Mouse (Mus musculus) layer of hippocampus, postnatal 25 days (tissue): ENCODE results near the gene Sytl3. TPM values are rescaled to one million over a fixed set of nuclear protein-coding genes. Genes with fewer than 3 reads are reported as not detected.

ENCODE experiments used
- DNase-seq, 2 experiments: peaks; one replicate each; pipeline ENCODE4 v3.0.0; 2022; ENCODE audit warnings: mixed read lengths in 2 of 2, low spot score in 1 of 2; ENCODE audit errors: extremely low spot score in 1 of 2
- total RNA-seq, 2 experiments: library from RNA; stranded (reverse); gene quantifications; 2 replicates each; pipeline ENCODE4 v1.2.3; 2021

Sytl3 gene
- total RNA-seq, 2 experiments from 2014 or later, result 0.22 TPM; not detected in 1

DNA sequence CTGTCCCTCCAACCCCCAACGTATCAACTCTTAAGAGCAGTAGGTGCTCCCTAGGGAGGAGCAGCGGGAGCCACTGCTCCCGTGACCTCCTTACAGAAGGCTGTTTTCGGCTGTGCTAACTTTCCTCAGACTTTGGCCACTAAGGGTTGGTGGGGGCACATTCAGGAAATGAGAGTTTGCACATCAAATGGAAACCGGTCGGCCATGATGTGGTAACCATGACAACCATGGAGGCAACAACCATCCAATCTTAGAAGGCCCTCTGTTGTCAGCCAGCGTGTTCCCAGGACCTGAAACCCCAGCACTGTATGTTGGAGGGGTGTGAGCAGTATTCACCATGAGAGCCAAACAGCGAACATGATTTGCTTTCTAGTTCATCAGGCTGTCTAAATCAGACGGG is 116.3 kb downstream of the Sytl3 start:
- no peak for DNase-seq

DNA sequence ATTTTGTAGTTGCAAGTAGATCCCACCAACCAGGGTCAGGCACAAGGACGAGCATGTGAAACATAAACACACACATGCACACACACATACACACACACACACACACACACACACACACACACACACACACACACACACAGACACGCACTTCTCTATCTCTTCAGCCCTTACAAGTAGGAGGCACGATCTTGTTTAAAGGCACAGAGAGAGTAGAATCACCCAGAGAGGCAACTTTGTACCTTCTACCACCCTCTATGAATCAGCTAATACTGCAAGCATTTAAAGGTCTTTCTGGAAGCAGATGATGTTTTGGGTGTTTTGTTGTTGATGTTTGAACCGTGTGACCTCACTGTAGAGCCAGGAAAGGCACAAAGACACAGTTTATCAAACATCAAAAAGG is 116.8 kb downstream of the Sytl3 start:
- DNase-seq, result no peak

DNA sequence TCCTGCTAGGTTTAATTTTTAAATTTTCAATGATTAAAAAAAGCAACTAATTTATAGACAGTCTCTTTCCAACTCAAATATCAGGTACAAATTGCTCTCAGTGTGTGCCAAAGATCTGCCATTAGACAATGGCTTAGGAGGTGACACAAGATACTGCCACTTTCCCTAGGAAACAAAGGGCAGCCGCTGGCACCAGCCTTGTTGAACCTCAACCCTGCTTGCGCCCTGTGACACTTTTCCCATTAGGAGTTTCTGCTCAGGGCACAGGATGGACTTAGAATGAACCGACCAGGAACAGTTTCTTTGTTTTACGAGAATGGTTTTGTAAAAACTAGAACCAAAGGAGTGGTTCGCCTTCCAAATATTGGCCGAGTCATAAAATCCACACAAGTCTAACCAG is 117.2 kb downstream of the Sytl3 start:
- DNase-seq, result no peak

DNA sequence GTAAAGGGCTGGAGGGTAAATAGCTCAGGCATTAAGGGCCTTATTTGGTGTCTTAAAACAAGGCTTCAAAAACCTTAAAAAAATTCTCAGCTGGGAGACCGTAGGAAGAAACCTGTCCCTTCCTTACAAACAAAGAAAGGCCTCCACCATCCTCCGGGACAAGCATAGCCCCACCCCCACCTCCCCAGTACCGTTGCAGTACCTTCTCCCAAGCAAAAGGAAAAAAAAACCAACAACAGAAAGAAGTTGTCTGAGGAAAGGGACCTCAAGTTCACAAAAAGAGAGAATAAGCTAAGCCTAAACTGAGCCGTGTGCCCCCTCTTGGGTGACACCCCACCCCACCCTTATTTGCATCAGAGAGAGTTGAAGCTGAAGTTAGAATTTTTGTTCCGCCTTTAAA is 117.7 kb downstream of the Sytl3 start:
- no peak for DNase-seq

DNA sequence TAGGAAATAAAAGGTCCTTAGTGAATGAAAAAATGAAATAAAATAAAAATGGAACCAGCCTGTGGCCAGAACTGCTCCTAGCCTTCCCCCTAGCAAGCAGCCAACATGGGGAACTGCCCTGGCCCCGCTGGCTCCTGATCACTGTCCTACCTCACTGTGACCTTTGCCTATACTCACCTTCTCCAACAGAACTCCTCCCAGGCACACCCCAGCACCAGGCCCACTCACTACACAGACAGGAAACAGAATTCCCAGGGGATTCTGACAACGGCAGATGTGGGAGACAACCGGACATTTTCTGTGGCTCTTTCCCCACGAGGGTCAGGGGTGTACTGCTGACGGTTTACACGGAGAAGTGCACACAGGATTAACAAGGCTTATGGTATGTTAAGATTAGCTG is 118.2 kb downstream of the Sytl3 start:
- DNase-seq, result no peak

DNA sequence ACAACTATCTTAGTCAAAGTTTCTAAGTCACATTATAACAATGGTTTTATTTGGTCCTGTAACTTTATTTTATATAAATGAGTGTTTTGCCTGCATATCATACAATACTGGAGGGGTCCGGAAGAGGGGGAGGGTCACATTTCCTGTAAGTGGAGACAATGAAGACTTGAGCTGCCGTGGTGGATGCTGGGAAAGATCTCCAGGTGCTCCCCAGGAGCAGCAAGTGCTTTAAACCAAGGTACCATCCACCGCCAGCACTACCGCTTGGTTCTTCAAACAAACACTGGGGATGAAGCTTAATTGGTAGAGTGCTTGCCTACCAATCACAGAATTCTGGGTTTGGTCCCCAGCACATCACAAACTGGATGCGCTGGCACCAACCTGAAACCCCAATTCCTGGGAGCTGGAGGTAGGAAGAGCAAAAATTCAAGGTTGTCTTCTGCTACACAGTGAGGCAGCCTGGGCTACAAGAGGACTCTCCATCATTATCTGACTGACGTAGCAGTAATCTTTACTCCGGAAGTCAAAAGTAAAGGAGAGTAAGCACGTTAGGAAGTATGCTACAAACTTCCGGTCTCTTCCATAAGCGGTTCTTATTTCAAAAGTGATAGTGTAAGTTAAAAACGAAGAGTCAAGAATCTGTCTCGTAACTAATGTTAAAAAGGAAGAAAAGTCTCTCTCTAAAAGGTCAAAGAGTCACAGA is 118.9 kb downstream of the Sytl3 start:
- no peak for DNase-seq

DNA sequence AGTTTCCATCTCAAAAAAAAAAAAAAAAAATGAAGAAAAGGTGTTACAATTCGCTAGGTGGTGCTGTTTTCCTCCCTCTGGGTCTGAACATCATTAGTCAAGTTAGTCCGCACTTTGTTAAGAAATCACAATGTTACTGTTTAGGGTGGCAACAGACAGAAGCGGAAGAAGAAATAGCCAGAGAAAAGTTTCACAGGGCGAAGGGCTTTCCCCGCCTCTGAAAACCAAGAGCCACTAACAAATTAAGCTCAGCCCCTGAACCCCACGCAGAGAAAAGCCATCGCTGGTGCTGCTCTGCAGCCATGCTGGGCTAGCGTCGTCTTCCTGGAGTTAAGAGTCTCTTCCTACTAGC is 119.4 kb downstream of the Sytl3 start:
- DNase-seq, result no peak

DNA sequence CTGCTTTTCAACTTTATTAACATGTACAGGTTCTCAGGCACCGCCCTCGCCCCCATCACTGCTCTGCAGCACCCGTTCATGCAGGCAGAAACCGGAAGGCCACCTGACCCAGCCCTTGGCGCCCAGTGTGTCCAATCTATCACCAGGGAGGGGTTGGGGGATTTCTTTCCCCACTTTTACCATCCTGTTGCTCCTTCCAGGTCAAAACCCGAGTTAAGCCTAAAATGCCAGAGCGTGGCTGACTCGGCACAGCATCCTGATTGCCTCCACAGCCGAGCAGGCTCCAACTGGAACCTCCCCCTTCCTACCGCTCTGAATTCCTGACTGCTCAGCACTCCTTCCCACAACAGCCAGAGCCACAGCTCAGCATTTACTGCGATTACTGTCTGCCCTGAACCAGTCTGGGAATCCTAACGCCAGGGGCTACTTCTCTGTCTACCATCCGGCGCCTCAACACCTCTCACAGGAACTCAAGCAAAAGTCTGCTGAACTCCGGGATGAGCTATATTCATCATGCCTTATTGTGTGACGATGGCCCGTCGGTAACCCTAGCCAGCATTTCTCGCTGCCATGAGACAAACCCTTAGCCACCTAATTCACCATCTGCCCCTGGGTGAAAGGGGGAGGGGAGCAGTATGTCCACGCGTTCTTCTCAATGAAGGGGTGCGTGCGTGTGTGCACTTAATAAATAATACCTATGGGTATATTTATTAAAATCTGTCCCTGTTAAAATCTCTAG is 120.0 kb downstream of the Sytl3 start:
- DNase-seq, result peak in 1 of 2 experiments; percentile 18

DNA sequence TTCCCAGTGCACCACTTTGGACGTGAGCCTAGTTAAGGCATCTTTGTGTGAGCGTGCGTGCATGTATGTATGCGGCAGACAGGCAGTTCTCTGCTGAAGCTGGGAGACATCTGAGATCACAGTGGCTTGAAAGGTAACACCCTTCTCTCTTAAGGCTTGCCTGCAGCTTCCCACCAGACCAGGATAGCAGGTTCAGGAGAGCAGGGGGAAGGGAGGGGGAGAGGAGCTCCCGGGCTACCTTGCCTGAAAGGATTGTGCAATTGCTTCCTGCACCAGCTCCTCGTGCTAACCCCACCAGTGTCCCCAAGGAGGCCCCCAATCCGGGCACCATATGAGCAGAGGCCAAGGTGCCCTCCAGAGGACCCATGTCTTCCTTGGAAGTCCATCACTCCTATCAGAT is 120.7 kb downstream of the Sytl3 start:
- DNase-seq, result no peak

DNA sequence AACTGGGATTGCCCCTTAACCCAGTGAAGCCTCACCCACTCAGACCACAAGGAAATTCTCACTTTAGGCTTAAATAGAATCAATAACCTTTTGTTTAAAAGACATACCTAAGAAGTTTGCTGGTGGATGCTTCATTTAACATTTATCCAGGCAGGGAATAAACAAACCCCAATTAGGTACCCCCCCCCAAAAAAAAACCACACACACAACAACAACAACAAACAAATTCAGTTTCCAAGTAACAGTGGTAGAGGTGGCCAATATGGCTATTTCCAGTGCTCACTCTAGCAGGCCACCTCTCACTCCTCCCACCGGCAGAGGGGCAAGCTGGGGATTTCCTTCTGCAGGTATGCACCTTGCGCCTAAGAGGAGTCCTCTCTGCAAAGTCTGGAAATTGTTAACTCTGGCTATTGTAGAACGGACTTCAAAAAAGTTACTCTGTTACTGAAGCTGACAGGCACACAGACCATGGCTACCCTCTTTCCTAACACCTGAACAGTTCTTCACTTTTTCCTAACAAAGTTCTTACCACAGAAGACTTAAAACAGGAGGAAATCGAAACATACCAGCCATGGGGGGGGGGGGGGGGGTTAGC is 121.7 kb downstream of the Sytl3 start:
- no peak for DNase-seq

DNA sequence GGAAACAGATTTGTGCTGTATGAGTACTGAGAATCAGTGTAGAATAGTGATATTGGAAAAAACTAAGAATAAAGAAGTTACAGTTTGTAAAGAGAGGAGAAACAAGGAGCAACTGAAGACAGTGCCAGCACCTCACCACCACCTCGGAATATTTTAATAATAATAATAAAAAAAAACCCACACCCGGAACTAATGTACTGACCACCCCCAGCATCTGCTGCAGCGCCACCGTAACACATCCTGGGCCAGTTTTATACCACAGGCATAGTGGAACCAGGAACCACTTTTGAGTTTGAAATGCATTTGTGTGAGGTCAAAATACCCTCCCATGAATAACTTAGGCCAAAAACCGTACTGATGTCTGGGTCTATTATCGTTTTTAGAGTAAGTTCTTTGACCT is 122.4 kb downstream of the Sytl3 start:
- DNase-seq, result no peak

DNA sequence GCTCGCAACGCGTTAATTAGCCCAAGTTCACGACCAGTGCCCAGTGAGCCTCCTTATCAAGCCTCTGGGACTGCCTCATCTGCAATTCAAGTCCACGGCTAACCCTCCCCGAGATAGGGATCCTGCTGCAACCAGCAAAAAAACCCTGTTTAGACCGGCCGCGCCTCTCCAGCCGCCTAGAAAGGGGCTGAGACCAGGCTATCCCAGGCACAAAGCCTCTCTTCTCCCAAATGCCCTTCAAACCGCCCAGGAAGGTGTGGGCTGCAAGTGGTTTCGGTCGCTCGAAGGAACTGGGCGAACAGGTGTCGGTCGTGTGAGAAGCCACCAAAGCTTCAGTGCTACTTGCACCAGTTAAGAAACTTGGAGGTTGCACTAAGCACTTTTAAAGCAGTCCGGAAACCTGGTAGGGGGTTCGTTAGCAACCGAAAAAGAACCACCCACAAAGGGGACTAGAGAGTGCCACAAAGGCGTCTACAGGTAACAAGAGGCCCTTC is 123.2 kb downstream of the Sytl3 start:
- no peak for DNase-seq

DNA sequence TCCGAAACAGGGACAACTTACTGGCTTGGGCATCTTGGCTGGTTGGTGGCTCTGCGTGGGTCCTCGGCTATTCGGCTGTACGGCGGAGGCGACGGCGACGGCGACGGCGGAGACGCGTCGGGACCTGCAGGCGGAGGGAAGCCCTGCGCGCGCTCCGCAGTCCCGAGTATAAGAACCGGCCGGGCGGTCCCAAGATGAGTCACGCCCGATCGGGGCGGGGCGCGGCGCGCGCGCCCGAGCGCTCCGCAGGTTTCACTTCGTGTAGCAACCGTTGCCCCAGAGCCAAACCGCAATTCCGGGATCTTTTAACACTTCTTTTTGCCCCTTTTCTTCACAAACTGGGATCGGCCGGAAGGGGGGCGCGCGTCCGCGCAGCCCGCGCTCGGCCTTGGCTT is 123.7 kb downstream of the Sytl3 start, which contains the start of gene Ezr:
TSS of gene Ezr (minus strand) at position 174 of the 395 bp plus-strand sequence.
- DNase-seq, result peak; percentile 58 to 59

DNA sequence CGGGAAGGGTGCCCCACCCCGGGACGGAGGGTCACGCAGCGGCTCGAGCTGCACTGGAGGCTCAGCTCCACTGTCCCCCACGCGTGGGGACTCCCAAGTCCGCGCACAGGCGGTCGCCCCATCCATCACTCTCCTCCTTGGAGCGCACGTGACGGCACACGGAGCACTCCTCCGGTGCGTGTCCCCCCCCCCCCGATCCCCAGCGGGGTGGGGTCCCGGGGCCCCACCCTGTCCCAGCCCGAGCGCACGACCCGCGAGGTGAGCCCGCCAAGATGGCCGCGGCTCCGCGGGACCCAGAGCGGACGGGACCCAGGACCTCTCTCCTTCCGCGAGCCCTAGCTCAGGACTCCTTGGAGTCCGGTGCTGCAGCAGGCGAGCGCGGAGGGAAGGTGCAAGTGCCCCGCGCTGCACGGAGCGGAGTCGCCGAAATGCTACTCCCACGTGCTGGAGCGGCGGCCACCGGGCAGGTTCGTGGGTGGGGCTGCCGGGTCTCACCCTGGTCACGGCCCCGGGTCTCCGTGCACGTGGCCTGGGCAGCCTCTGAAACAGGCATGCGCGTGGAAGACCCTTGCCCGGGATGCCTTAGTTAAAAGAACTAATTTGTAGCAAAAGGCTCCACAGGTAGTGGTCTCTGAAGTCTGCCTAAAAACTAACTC is 124.2 kb downstream of the Sytl3 start:
- no peak for DNase-seq

DNA sequence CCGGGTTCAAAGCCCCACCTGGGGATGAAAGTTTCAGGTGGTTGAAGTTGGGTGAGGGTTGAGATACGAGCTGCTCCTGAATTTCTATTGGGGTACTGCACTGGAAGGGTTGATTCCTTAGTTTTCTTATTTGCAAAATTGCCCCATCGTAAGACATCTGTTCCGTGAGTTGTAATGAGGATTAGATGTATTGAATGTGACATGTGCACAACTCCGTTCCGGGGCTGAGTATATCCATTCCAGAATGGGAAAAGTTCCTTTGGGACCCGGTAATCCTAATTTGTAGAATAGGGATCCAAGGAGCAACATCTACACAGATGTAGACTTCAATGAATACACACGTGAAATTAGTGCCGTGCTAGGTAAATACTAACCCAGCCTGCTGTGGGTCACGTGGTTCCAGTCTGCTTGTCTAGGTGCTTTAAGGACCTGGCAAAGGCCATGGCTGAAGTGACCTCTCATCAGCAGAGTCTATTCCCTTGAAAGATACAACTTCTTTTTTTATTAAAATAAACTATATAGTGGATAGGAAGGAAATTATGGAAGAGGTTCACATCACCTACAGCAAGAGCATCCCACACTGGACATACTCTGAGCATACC is 125.0 kb downstream of the Sytl3 start:
- no peak for DNase-seq

DNA sequence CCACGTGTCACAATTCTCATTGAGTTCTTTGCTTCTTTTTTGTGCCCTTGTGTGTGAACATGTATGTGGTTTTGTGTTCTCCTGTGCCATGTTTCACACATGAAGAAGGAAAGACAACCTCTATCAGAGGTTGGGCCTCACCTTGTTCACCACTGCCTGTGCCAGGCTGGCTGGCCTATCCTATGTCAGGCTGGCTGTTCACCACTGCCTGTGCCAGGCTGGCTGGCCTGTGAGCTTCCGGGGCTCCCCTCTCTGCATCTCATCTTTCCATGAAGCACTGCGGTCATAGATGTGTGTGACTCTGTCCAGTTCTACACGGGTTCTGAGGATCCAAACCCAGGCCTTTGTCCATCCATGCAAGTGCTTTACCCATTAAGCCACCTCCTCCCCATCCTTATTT is 128.3 kb downstream of the Sytl3 start:
- no peak for DNase-seq

Other genes starting within 250 kb of the Sytl3 start
- 10 to 100 TPM; 51.8 to 54.1 TPM for gene Dynlt1b, start 229.0 kb upstream of the Sytl3 start, total RNA-seq
- gene Dynlt1c, start 57.4 kb upstream of the Sytl3 start, total RNA-seq, result 10 to 100 TPM; 13.4 to 26.8 TPM
- 10 to 100 TPM; 33.5 to 35.3 TPM for gene Dynlt1f, start 3.2 kb upstream of the Sytl3 start, total RNA-seq
- 10 to 100 TPM; 48.4 to 48.7 TPM for gene Ezr, start 123.7 kb downstream of the Sytl3 start, total RNA-seq